Mouse (Mus musculus): ENCODE results near the gene H2afj. TPM values are rescaled to one million over a fixed set of nuclear protein-coding genes. Genes with fewer than 3 reads are reported as not detected.

H2afj gene
- total and polyA plus RNA-seq, 2 experiments from 2014 or later, result 42.0 to 116 TPM

- H3K9me3 ChIP-seq (ENCODE audit: low read length), result no peaks in the 10 kb centered on the region
- DNase-seq (ENCODE audit: low spot score) (no peak), ATAC-seq (no peak)
- no peak for TF ChIP-seq CTCF (IDR thresholded peaks at IDR 0.05; ENCODE audit: low read depth)
- no peak overlapping the region for H3K4me2 ChIP-seq (ENCODE audit: low read depth, low read length)
- peak overlapping the region; percentile 17; the same call in 1 of the 2 replicates for H3K27ac ChIP-seq
- H3K36me3 ChIP-seq (ENCODE audit: insufficient read depth, low read length), result no peaks in the 10 kb centered on the region
- H3K9ac ChIP-seq (replicated peaks; ENCODE audit: low read length), result no peak overlapping the region
- no peaks in the 10 kb centered on the region for H3K27me3 ChIP-seq (ENCODE audit: insufficient read depth, low read length)
- WGBS, result 72% methylated on average over 4 of the region's 4 CpGs
- no peaks in the 10 kb centered on the region for H3K4me1 ChIP-seq (ENCODE audit: insufficient read depth, low read length)
- H3K4me3 ChIP-seq (ENCODE audit: low read length), result no peak overlapping the region
Observed at GRCm38 (mm10) chr6:136852348-136852747, 44.3 kb downstream of the H2afj start.

GRCm38 (mm10) chr6:136852762-136853161, 44.7 kb downstream of the H2afj start:
- no peak overlapping the region for H3K4me3 ChIP-seq (ENCODE audit: low read length)
- H3K9ac ChIP-seq (replicated peaks; ENCODE audit: low read length), result no peak overlapping the region
- no peaks in the 10 kb centered on the region for H3K9me3 ChIP-seq (ENCODE audit: low read length)
- DNase-seq (ENCODE audit: low spot score), result peak; percentile 3
- TF ChIP-seq CTCF (IDR thresholded peaks at IDR 0.05; ENCODE audit: low read depth), result no peak
- WGBS, result 57% methylated on average over 3 of the region's 3 CpGs
- H3K27me3 ChIP-seq (ENCODE audit: insufficient read depth, low read length), result no peaks in the 10 kb centered on the region
- ATAC-seq, result no peak
- no peak overlapping the region for H3K4me2 ChIP-seq (ENCODE audit: low read depth, low read length)
- no peaks in the 10 kb centered on the region for H3K36me3 ChIP-seq (ENCODE audit: insufficient read depth, low read length)
- H3K27ac ChIP-seq, result peak overlapping the region; percentile 17
- H3K4me1 ChIP-seq (ENCODE audit: insufficient read depth, low read length), result no peaks in the 10 kb centered on the region

GRCm38 (mm10) chr6:136854361-136854781, 46.3 kb downstream of the H2afj start:
- Histone ChIP-seq H3K9me3 (ENCODE audit: low read length) (no peaks in the 10 kb centered on the region), H3K4me2 (ENCODE audit: low read depth, low read length) (no peak overlapping the region), H3K27me3 (ENCODE audit: insufficient read depth, low read length) (no peaks in the 10 kb centered on the region), H3K4me1 (ENCODE audit: insufficient read depth, low read length) (no peaks in the 10 kb centered on the region), H3K4me3 (ENCODE audit: low read length) (no peak overlapping the region), H3K36me3 (ENCODE audit: insufficient read depth, low read length) (no peaks in the 10 kb centered on the region), H3K27ac (no peak overlapping the region), H3K9ac (replicated peaks; ENCODE audit: low read length) (no peak overlapping the region)
- WGBS, result 88% methylated on average over 11 of the region's 11 CpGs
- DNase-seq (ENCODE audit: low spot score) (no peak), ATAC-seq (no peak)
- TF ChIP-seq CTCF (IDR thresholded peaks at IDR 0.05; ENCODE audit: low read depth), result no peak

GRCm38 (mm10) chr6:136855183-136855582, 47.1 kb downstream of the H2afj start:
- no peak for TF ChIP-seq CTCF (IDR thresholded peaks at IDR 0.05; ENCODE audit: low read depth)
- H3K27ac ChIP-seq, result no peak overlapping the region
- no peaks in the 10 kb centered on the region for H3K36me3 ChIP-seq (ENCODE audit: insufficient read depth, low read length)
- no peaks in the 10 kb centered on the region for H3K27me3 ChIP-seq (ENCODE audit: insufficient read depth, low read length)
- 83% methylated on average over 2 of the region's 2 CpGs for WGBS
- no peak overlapping the region for H3K4me3 ChIP-seq (ENCODE audit: low read length)
- H3K9ac ChIP-seq (replicated peaks; ENCODE audit: low read length), result no peak overlapping the region
- H3K4me2 ChIP-seq (ENCODE audit: low read depth, low read length), result no peak overlapping the region
- DNase-seq (ENCODE audit: low spot score) (no peak), ATAC-seq (no peak)
- no peaks in the 10 kb centered on the region for H3K9me3 ChIP-seq (ENCODE audit: low read length)
- no peaks in the 10 kb centered on the region for H3K4me1 ChIP-seq (ENCODE audit: insufficient read depth, low read length)

- Histone ChIP-seq H3K9ac (replicated peaks; ENCODE audit: low read length) (no peak overlapping the region), H3K9me3 (ENCODE audit: low read length) (no peaks in the 10 kb centered on the region), H3K4me3 (ENCODE audit: low read length) (no peak overlapping the region)
Observed at GRCm38 (mm10) chr6:136856071-136856636, 48.1 kb downstream of the H2afj start.

GRCm38 (mm10) chr6:136857186-136857872, 49.3 kb downstream of the H2afj start, which contains the start of gene Art4:
Gene Art4 (minus strand): TSS chr6:136857733.
- Histone ChIP-seq H3K4me2 (ENCODE audit: low read depth, low read length) (no peak within 1 kb of the TSS), H3K4me1 (ENCODE audit: insufficient read depth, low read length) (no peaks in the 10 kb centered on the region), H3K36me3 (ENCODE audit: insufficient read depth, low read length) (no peaks in the 10 kb centered on the region), H3K9me3 (ENCODE audit: low read length) (no peaks in the 10 kb centered on the region), H3K27me3 (ENCODE audit: insufficient read depth, low read length) (no peaks in the 10 kb centered on the region), H3K27ac (no peak within 1 kb of the TSS), H3K9ac (replicated peaks; ENCODE audit: low read length) (no peak within 1 kb of the TSS), H3K4me3 (ENCODE audit: low read length) (no peak within 1 kb of the TSS)
- TF ChIP-seq CTCF (IDR thresholded peaks at IDR 0.05; ENCODE audit: low read depth), result no peak
- DNase-seq (ENCODE audit: low spot score) (no peak), ATAC-seq (no peak)
- WGBS, result 77% methylated on average over 18 of the region's 18 CpGs

More at GRCm38 (mm10) chr6:136856071-136856636, 48.1 kb downstream of the H2afj start:
- Histone ChIP-seq H3K27me3 (ENCODE audit: insufficient read depth, low read length) (no peaks in the 10 kb centered on the region), H3K27ac (no peak overlapping the region), H3K4me1 (ENCODE audit: insufficient read depth, low read length) (no peaks in the 10 kb centered on the region), H3K36me3 (ENCODE audit: insufficient read depth, low read length) (no peaks in the 10 kb centered on the region), H3K4me2 (ENCODE audit: low read depth, low read length) (no peak overlapping the region)
- no peak for DNase-seq (ENCODE audit: low spot score)
- ATAC-seq, result no peak
- TF ChIP-seq CTCF (IDR thresholded peaks at IDR 0.05; ENCODE audit: low read depth), result no peak
- 71% methylated on average over 14 of the region's 14 CpGs for WGBS

GRCm38 (mm10) chr6:136857873-136858260, 49.8 kb downstream of the H2afj start:
- Histone ChIP-seq H3K4me3 (ENCODE audit: low read length) (no peak overlapping the region), H3K9me3 (ENCODE audit: low read length) (no peaks in the 10 kb centered on the region), H3K4me2 (ENCODE audit: low read depth, low read length) (no peak overlapping the region), H3K27me3 (ENCODE audit: insufficient read depth, low read length) (no peaks in the 10 kb centered on the region), H3K36me3 (ENCODE audit: insufficient read depth, low read length) (no peaks in the 10 kb centered on the region), H3K4me1 (ENCODE audit: insufficient read depth, low read length) (no peaks in the 10 kb centered on the region), H3K27ac (no peak overlapping the region), H3K9ac (replicated peaks; ENCODE audit: low read length) (no peak overlapping the region)
- no peak for ATAC-seq
- no peak for TF ChIP-seq CTCF (IDR thresholded peaks at IDR 0.05; ENCODE audit: low read depth)
- no peak for DNase-seq (ENCODE audit: low spot score)
- WGBS, result 71% methylated on average over 11 of the region's 11 CpGs

Measured in hindbrain, postnatal 0 days (tissue).